18 mouse cellular contexts compared by ENCODE assay signal in genomic region chr2:169191974-169192373, GRCm38 (mm10).
"Had no signal": no experiment of that assay in that cellular context is flagged by ENCODE, and none has a peak within 500 bp of the region (broad histone marks: within the 10 kb centered on the region; RNA-seq: fewer than 3 reads in every experiment).

No protein-coding gene starts in this region.

- H3K9me3 ChIP-seq: limb, embryonic 13.5 days; liver, embryonic 15.5 days; lung, embryonic 15.5 days; midbrain, embryonic 12.5 days; midbrain, embryonic 15.5 days had no signal

- H3K27ac ChIP-seq: limb, embryonic 13.5 days; liver, embryonic 12.5 days; liver, embryonic 15.5 days; lung, embryonic 15.5 days; midbrain, embryonic 12.5 days; midbrain, embryonic 15.5 days; stomach, postnatal 0 days had no signal

- H3K4me3 ChIP-seq: limb, embryonic 13.5 days; liver, embryonic 12.5 days; liver, embryonic 15.5 days; lung, embryonic 15.5 days; megakaryocyte, embryonic 14.5 days; midbrain, embryonic 12.5 days; midbrain, embryonic 15.5 days had no signal

- H3K36me3 ChIP-seq: limb, embryonic 13.5 days; liver, embryonic 12.5 days; liver, embryonic 15.5 days; lung, embryonic 15.5 days; midbrain, embryonic 12.5 days; midbrain, embryonic 15.5 days had no signal

- H3K9ac ChIP-seq: limb, embryonic 13.5 days; liver, embryonic 12.5 days; liver, embryonic 15.5 days; lung, embryonic 15.5 days; midbrain, embryonic 12.5 days; midbrain, embryonic 15.5 days had no signal

- DNase-seq: kidney, postnatal 14 days; kidney, postnatal 4 days; left cerebral cortex, postnatal 4 days; liver; lung, adult 18-20 months; lung, postnatal 10 days; lung, postnatal 36 days; thymus, adult 2 months; thymus, postnatal 25 days had no signal

- ATAC-seq: intestine, postnatal 0 days; liver, embryonic 12.5 days; midbrain, embryonic 15.5 days had no signal

- H3K4me1 ChIP-seq: liver, embryonic 12.5 days; liver, embryonic 15.5 days; lung, embryonic 15.5 days; megakaryocyte, embryonic 14.5 days; midbrain, embryonic 12.5 days; midbrain, embryonic 15.5 days had no signal

- H3K4me2 ChIP-seq: limb, embryonic 13.5 days; liver, embryonic 12.5 days; liver, embryonic 15.5 days; lung, embryonic 15.5 days; midbrain, embryonic 12.5 days; midbrain, embryonic 15.5 days had no signal

- H3K27me3 ChIP-seq: liver, embryonic 12.5 days; liver, embryonic 15.5 days; lung, embryonic 15.5 days; megakaryocyte, embryonic 14.5 days; midbrain, embryonic 12.5 days; midbrain, embryonic 15.5 days had no signal
